Mouse (Mus musculus) lung, postnatal 0 days (tissue): ENCODE measurements around the gene Oxsm. TPM values are rescaled to one million over a fixed set of nuclear protein-coding genes. Genes with fewer than 3 reads are reported as not detected.

Experiments used
- ATAC-seq: fragments of 200-750 bp; cut with Nextera tagmentation; 2 replicates; pipeline ENCODE4 v1.8.0; 2017; ENCODE audit warnings: moderate library complexity
- DNase-seq: peaks from one replicate; pipeline ENCODE4 v3.0.0-alpha.2; 2016; ENCODE audit warnings: low spot score
- H3K27ac ChIP-seq: fragments of 300-500 bp; sonication (generic); 2 replicates; pipeline ENCODE4 v1.5.1; 2014; ENCODE audit warnings: antibody characterized with exemption, mild to moderate bottlenecking, low read length, mixed read lengths
- H3K27me3 ChIP-seq: fragments of 300-500 bp; sonication (generic); replicated peaks from 2 replicates; pipeline ENCODE4 v1.6.1; 2014; ENCODE audit warnings: low read length, mixed read lengths; ENCODE audit not compliant: insufficient read depth
- H3K36me3 ChIP-seq: fragments of 300-500 bp; sonication (generic); 2 replicates; pipeline ENCODE4 v1.6.1; 2014; ENCODE audit warnings: low read length, mixed read lengths; ENCODE audit not compliant: insufficient read depth
- H3K4me1 ChIP-seq: fragments of 300-500 bp; sonication (generic); 2 replicates; pipeline ENCODE4 v1.6.1; 2014; ENCODE audit warnings: antibody characterized with exemption, low read depth, low read length, mixed read lengths; ENCODE audit not compliant: insufficient read depth
- H3K4me2 ChIP-seq: fragments of 300-500 bp; sonication (generic); replicated peaks from 2 replicates; pipeline ENCODE4 v1.6.1; 2014; ENCODE audit warnings: low read depth, mild to moderate bottlenecking, low read length, moderate library complexity, mixed read lengths
- H3K4me3 ChIP-seq: fragments of 300-500 bp; sonication (generic); 2 replicates; pipeline ENCODE4 v1.5.1; 2014; ENCODE audit warnings: low read depth, low read length
- H3K9ac ChIP-seq: fragments of 300-500 bp; sonication (generic); replicated peaks from 2 replicates; pipeline ENCODE4 v1.6.1; 2014; ENCODE audit warnings: low read depth, mild to moderate bottlenecking
- H3K9me3 ChIP-seq: fragments of 300-500 bp; sonication (generic); 2 replicates; pipeline ENCODE4 v1.6.1; 2016; ENCODE audit warnings: low read length, mixed read lengths
- CTCF ChIP-seq: IDR thresholded peaks from 2 replicates; pipeline ENCODE4 v1.5.1; 2016; ENCODE audit warnings: antibody characterized with exemption, mild to moderate bottlenecking
- EP300 ChIP-seq: IDR thresholded peaks from 2 replicates; pipeline ENCODE4 v1.6.1; 2016; ENCODE audit warnings: antibody characterized with exemption, mild to moderate bottlenecking, control low read depth
- whole genome bisulfite sequencing: fragments of 180-500 bp; shearing (Covaris S2); extraction: QIAGEN DNeasy Blood & Tissue Kit; methylation state at CpG from one replicate; pipeline ENCODE4 v1.1.7; 2014; 5-methylcytosine and 5-hydroxymethylcytosine counted together
- polyA plus RNA-seq: library from polyadenylated mRNA; unstranded; fragments of >200 nt; fragmentation: Nextera tagmentation; extraction: Ambion mirVana; gene quantifications from 2 replicates; pipeline ENCODE4 v1.2.1, GENCODE M21; 2015

Gene Oxsm
- 1.7 and 2.8 TPM in 2 replicates for polyA plus RNA-seq

DNA sequence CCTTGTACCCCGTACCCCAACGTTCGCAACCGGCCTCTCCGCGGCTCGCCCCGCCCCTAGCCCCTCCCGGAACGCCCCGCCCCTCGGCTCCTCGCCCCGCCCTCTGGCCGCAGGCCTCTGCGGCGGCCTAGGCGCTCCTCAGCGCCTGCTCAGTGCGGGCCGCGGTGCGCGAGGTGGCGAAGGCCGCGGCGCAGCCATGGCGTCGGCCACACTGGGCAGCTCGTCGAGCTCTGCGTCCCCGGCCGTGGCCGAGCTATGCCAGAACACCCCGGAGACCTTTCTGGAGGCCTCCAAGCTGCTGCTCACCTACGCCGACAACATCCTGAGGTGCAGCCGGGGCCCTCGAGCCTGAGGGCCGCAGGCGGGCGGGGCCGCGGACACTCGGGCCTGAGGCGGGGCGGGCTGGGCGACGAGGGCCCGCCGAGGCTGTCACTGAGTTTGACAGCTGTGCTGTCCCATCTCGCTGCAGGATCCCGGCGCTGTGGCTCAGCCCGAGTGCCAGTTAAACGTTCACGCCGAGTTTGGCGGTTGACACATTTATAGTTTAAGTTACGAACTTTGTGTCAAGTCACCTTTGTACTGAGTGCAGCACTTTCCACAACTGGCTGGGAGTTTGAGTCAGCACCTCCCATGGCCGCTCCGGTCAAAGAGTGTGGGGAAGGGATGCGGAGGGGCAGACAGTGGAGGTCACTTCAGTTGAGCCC, at the start of gene Oxsm, which contains the start of gene Ngly1:
Oxsm (minus strand) TSS at position 638 of the 704 bp plus-strand sequence.
Ngly1 (plus strand) TSS at position 110 of the 704 bp plus-strand sequence.
- H3K36me3 ChIP-seq, result no peaks in the 10 kb centered on the region
- peak; percentile 99 for ATAC-seq
- peak within 1 kb of the TSS; percentile 96 for H3K27ac ChIP-seq
- TF ChIP-seq CTCF, result 0 out of 2 replicates have a peak, but pooled peaks have one; percentile 4
- TF ChIP-seq EP300, result no peak
- peak within 1 kb of the TSS; percentile 95 for H3K9ac ChIP-seq
- peaks cover 11% of the 10 kb centered on the region; the same call in 1 of the 2 replicates for H3K4me1 ChIP-seq
- H3K27me3 ChIP-seq, result no peaks in the 10 kb centered on the region
- no peaks in the 10 kb centered on the region for H3K9me3 ChIP-seq
- H3K4me3 ChIP-seq, result peak within 1 kb of the TSS; percentile 70
- 3% methylated on average over 61 of the region's 65 CpGs for WGBS
- peak within 1 kb of the TSS; percentile 79 for H3K4me2 ChIP-seq
- DNase-seq, result peak; percentile 86

DNA sequence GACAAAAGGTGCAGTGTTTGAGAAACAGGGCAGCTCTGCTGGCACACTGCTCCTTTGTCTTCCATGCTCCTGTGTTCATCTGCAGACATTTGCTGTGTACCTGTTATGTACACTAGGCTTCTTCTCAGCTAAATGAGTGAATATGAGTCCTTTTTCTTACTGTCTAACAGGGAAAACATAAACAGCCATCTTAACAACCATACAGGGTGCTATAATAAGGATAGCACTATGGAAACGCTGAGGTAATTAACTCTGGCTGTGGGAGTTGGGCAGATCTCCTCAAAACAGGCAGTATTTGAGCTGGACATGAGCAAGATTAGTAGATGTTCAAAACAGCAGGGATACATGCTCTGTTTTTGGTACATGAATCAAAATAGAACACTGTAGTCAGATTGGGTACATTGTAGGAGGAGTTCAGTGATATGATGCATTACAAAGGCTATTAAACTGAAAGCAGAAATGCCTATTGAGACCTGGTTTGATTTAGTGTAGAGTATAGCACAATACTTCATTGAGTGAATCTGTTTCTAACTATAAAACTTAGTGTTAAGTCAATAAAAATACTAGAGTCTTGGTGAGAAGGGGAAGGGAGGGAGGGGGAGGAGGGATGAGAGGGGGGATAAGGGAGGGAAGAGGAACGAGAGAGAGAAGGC, 47.3 kb upstream of the Oxsm start:
- DNase-seq, result no peak
- Histone ChIP-seq H3K4me3 (no peak overlapping the region), H3K9ac (no peak overlapping the region), H3K27me3 (no peaks in the 10 kb centered on the region), H3K4me1 (no peaks in the 10 kb centered on the region), H3K36me3 (peaks cover 12% of the 10 kb centered on the region), H3K9me3 (no peaks in the 10 kb centered on the region), H3K27ac (no peak overlapping the region), H3K4me2 (no peak overlapping the region)
- 76% methylated on average over 2 of the region's 2 CpGs for WGBS
- TF ChIP-seq EP300 (no peak), CTCF (no peak)
- no peak for ATAC-seq

- ATAC-seq (no peak), DNase-seq (no peak)
- H3K36me3 ChIP-seq, result peaks cover 8% of the 10 kb centered on the region; the same call in 1 of the 2 replicates
- no peak overlapping the region for H3K4me3 ChIP-seq
- no peak overlapping the region for H3K9ac ChIP-seq
- TF ChIP-seq EP300 (no peak), CTCF (no peak)
- no peaks in the 10 kb centered on the region for H3K27me3 ChIP-seq
- WGBS, result 54% methylated on average over 1 of the region's 1 CpGs
- H3K27ac ChIP-seq, result no peak overlapping the region
- no peak overlapping the region for H3K4me2 ChIP-seq
- H3K9me3 ChIP-seq, result no peaks in the 10 kb centered on the region
- no peaks in the 10 kb centered on the region for H3K4me1 ChIP-seq
These were observed 44.3 kb upstream of the Oxsm start for GRCm38 (mm10) chr14:16293921-16294320.

DNA sequence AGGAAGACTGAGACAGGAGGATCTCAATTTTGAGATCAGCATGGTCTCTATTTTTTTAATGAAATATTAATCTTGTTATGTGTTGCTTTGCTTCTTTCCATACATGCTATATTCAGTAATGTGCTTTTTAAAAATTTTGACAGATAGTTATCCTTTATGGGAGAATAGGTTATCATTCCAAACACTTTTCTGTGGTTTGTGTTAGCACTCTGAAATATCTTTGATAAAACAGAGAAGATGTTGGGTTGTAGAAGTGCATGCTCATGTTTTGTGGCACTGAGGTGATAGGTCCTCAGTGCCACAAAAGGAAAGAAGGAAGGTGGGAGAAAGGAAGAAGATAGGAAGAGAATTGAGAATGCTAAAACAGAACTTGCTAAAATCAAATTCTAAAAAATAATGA, 43.4 kb upstream of the Oxsm start:
- Histone ChIP-seq H3K36me3 (peaks cover 8% of the 10 kb centered on the region; the same call in 1 of the 2 replicates), H3K4me1 (no peaks in the 10 kb centered on the region), H3K9me3 (no peaks in the 10 kb centered on the region), H3K9ac (no peak overlapping the region), H3K27me3 (no peaks in the 10 kb centered on the region), H3K4me2 (no peak overlapping the region), H3K4me3 (no peak overlapping the region), H3K27ac (no peak overlapping the region)
- TF ChIP-seq CTCF (no peak), EP300 (no peak)
- DNase-seq, result no peak
- no peak for ATAC-seq

DNA sequence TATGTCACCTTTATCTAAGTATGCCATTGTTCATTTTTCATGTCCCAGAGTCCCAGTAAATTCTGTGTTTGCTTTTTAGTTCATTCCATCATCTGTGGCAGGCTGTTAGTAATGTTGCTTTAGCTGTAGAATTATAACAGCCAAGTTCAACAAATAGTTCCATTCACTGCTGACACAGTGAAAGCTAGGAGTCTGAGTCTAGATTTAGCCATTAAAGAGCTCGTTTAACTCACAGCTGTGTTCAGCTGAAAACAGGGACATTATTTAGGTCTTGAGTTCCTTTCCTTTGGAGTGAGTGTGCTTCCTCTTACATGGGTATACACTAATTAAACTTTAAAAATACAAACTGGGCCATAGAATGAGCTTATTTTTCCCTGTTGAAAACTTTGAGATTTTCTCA, 42.8 kb upstream of the Oxsm start:
- Histone ChIP-seq H3K9me3 (no peaks in the 10 kb centered on the region), H3K27me3 (no peaks in the 10 kb centered on the region), H3K9ac (no peak overlapping the region), H3K27ac (no peak overlapping the region), H3K4me1 (no peaks in the 10 kb centered on the region), H3K4me3 (no peak overlapping the region), H3K4me2 (no peak overlapping the region), H3K36me3 (peaks cover 8% of the 10 kb centered on the region; the same call in 1 of the 2 replicates)
- DNase-seq (no peak), ATAC-seq (no peak)
- WGBS, result 26% methylated on average over 1 of the region's 1 CpGs
- TF ChIP-seq CTCF, result no peak
- no peak for TF ChIP-seq EP300

- no peak overlapping the region for H3K9ac ChIP-seq
- H3K4me2 ChIP-seq, result no peak overlapping the region
- no peak overlapping the region for H3K4me3 ChIP-seq
- ATAC-seq (no peak), DNase-seq (no peak)
- H3K27me3 ChIP-seq, result no peaks in the 10 kb centered on the region
- no peak overlapping the region for H3K27ac ChIP-seq
- H3K9me3 ChIP-seq, result no peaks in the 10 kb centered on the region
- TF ChIP-seq EP300, result no peak
- no peak for TF ChIP-seq CTCF
- WGBS, result 71% methylated on average over 4 of the region's 4 CpGs
- H3K36me3 ChIP-seq, result no peaks in the 10 kb centered on the region
- H3K4me1 ChIP-seq, result no peaks in the 10 kb centered on the region
These were observed 34.4 kb upstream of the Oxsm start for GRCm38 (mm10) chr14:16283966-16284365.
